Mouse (Mus musculus): Measurements from ENCODE around the gene Ipo7. TPM values are rescaled to one million over a fixed set of nuclear protein-coding genes. Genes with fewer than 3 reads are reported as not detected.
"Not testable (repeated sequence)": the region's sequence is repeated elsewhere in the genome, so short reads cannot be mapped to it uniquely, and the experiment has no call there.

The Ipo7 gene
- total RNA-seq (2021): 10 to 100 TPM; 77.7 to 82.2 TPM
- long read RNA-seq, experiment 1, full-length matches to known transcripts: 2 of 40 reads
- long read RNA-seq, experiment 1, partial matches to known transcripts: 16 of 40 reads
- long read RNA-seq, experiment 1, other reads (novel, unspliced or antisense): 22 of 40 reads
- long read RNA-seq, experiment 2, full-length matches to known transcripts: 3 of 27 reads
- long read RNA-seq, experiment 2, partial matches to known transcripts: 9 of 27 reads
- long read RNA-seq, experiment 2, other reads (novel, unspliced or antisense): 15 of 27 reads

GRCm38 (mm10) chr7:110018117-110018630, at the start of gene Ipo7:
Gene Ipo7, plus strand, starts transcription at chr7:110018274.
- DNase-seq: peak; percentile 90

- DNase-seq: no peak
These were observed 49.1 kb upstream of the Ipo7 start for GRCm38 (mm10) chr7:109968924-109969450.

- no peak for DNase-seq
These were observed 48.5 kb upstream of the Ipo7 start for GRCm38 (mm10) chr7:109969542-109969941.

GRCm38 (mm10) chr7:109975966-109976715, 41.9 kb upstream of the Ipo7 start:
- DNase-seq: no peak

GRCm38 (mm10) chr7:109977131-109977530, 40.9 kb upstream of the Ipo7 start:
- not testable (repeated sequence) for DNase-seq

GRCm38 (mm10) chr7:109984608-109985007, 33.5 kb upstream of the Ipo7 start:
- not testable (repeated sequence) for DNase-seq

- no peak for DNase-seq
These were observed 32.4 kb upstream of the Ipo7 start for GRCm38 (mm10) chr7:109985661-109986132.

GRCm38 (mm10) chr7:109986133-109986669, 31.9 kb upstream of the Ipo7 start:
- peak; percentile 99 for DNase-seq

- not testable (repeated sequence) for DNase-seq
These were observed 31.3 kb upstream of the Ipo7 start, which contains the start of gene Tmem41b for GRCm38 (mm10) chr7:109986775-109987174. Gene Tmem41b, minus strand, starts transcription at chr7:109986929.

- DNase-seq: no peak
These were observed 26.8 kb upstream of the Ipo7 start for GRCm38 (mm10) chr7:109991286-109991685.

- peak; percentile 40 for DNase-seq
These were observed 24.7 kb upstream of the Ipo7 start for GRCm38 (mm10) chr7:109993157-109993959.

GRCm38 (mm10) chr7:109998388-109998787, 19.7 kb upstream of the Ipo7 start:
- no peak for DNase-seq

- DNase-seq: no peak
These were observed 16.0 kb upstream of the Ipo7 start for GRCm38 (mm10) chr7:110002092-110002491.

- peak; percentile 24 for DNase-seq
These were observed 15.1 kb upstream of the Ipo7 start for GRCm38 (mm10) chr7:110002968-110003367.

- no peak for DNase-seq
These were observed 12.1 kb upstream of the Ipo7 start for GRCm38 (mm10) chr7:110005976-110006375.

GRCm38 (mm10) chr7:110006471-110007195, 11.4 kb upstream of the Ipo7 start:
- DNase-seq: no peak

- no peak for DNase-seq
These were observed 9.6 kb upstream of the Ipo7 start for GRCm38 (mm10) chr7:110008513-110008912.

- DNase-seq: no peak
These were observed 9.0 kb upstream of the Ipo7 start for GRCm38 (mm10) chr7:110009084-110009483.

- DNase-seq: no peak
These were observed 6.7 kb upstream of the Ipo7 start for GRCm38 (mm10) chr7:110011417-110011816.

GRCm38 (mm10) chr7:110014272-110014671, 3.8 kb upstream of the Ipo7 start:
- DNase-seq: no peak

Data from gastrocnemius, postnatal 25 days (tissue).